Mouse (Mus musculus) embryonic facial prominence, embryonic 11.5 days (tissue): Measurements from ENCODE around the gene Patl1. TPM values are rescaled to one million over a fixed set of nuclear protein-coding genes. Genes with fewer than 3 reads are reported as not detected.
A peak's percentile ranks its signal among the peaks of the same experiment; 100 is the strongest.
"Not testable (repeated sequence)": the region's sequence is repeated elsewhere in the genome, so short reads cannot be mapped to it uniquely, and the experiment has no call there.

Experiments
- ATAC-seq: fragments of 200-750 bp; cut with Nextera tagmentation; replicated peaks from 2 replicates; pipeline ENCODE4 v1.8.0; 2017; ENCODE audit warnings: low read depth; ENCODE audit not compliant: insufficient number of reproducible peaks, low FRiP score, low TSS enrichment
- DNase-seq: peaks from one replicate; pipeline ENCODE4 v3.0.0-alpha.2; 2015; ENCODE audit warnings: low spot score
- H3K27ac ChIP-seq: fragments of 300-500 bp; sonication (generic); replicated peaks from 2 replicates; pipeline ENCODE4 v1.5.1; 2014; ENCODE audit warnings: mild to moderate bottlenecking, low read depth, low read length, control low read depth
- H3K27me3 ChIP-seq: fragments of 300-500 bp; sonication (generic); 2 replicates; pipeline ENCODE4 v1.6.1; 2014; ENCODE audit warnings: mild to moderate bottlenecking, low read length, moderate library complexity, mixed read lengths; ENCODE audit not compliant: control insufficient read depth, insufficient read depth
- H3K36me3 ChIP-seq: fragments of 300-500 bp; sonication (generic); replicated peaks from 2 replicates; pipeline ENCODE4 v1.6.1; 2014; ENCODE audit warnings: low read depth, mild to moderate bottlenecking, low read length, moderate library complexity, mixed read lengths; ENCODE audit not compliant: control insufficient read depth, insufficient read depth
- H3K4me1 ChIP-seq: fragments of 300-500 bp; sonication (generic); 2 replicates; pipeline ENCODE4 v1.6.1; 2014; ENCODE audit warnings: low read length, mixed read lengths; ENCODE audit not compliant: control insufficient read depth, insufficient read depth
- H3K4me2 ChIP-seq: fragments of 300-500 bp; sonication (generic); 2 replicates; pipeline ENCODE4 v1.6.1; 2014; ENCODE audit warnings: low read depth, mild to moderate bottlenecking, control low read depth, low read length, moderate library complexity
- H3K4me3 ChIP-seq: fragments of 300-500 bp; sonication (generic); 2 replicates; pipeline ENCODE4 v1.5.1; 2014; ENCODE audit warnings: low read depth, low read length, control low read depth
- H3K9ac ChIP-seq: fragments of 300-500 bp; sonication (generic); replicated peaks from 2 replicates; pipeline ENCODE4 v1.6.1; 2014; ENCODE audit warnings: mild to moderate bottlenecking, control low read depth, low read length
- H3K9me3 ChIP-seq: fragments of 300-500 bp; sonication (generic); replicated peaks from 2 replicates; pipeline ENCODE4 v1.6.1; 2016; ENCODE audit warnings: mild to moderate bottlenecking, low read length, inconsistent platforms, mixed read lengths; ENCODE audit not compliant: control insufficient read depth
- WGBS: fragments of 180-500 bp; shearing (Covaris S2); extraction: QIAGEN DNeasy Blood & Tissue Kit; methylation state at CpG from one replicate; pipeline ENCODE4 v1.1.7; 2014; 5-methylcytosine and 5-hydroxymethylcytosine counted together
- polyA plus RNA-seq: library from polyadenylated mRNA; unstranded; fragments of >200 nt; fragmentation: Nextera tagmentation; extraction: Ambion mirVana; gene quantifications from 2 replicates; pipeline ENCODE4 v1.2.1, GENCODE M21; 2014

Patl1 gene
- polyA plus RNA-seq, 1 experiment from 2014 or later = 27.9 TPM

GRCm38 (mm10) chr19:11915804-11916203 is 3.6 kb downstream of the Patl1 start:
- DNase-seq = peak; percentile 6
- Histone ChIP-seq H3K4me3 (no peak overlapping the region), H3K9ac (no peak overlapping the region), H3K27ac (no peak overlapping the region), H3K4me1 (no peaks in the 10 kb centered on the region), H3K36me3 (no peaks in the 10 kb centered on the region; the same call in 1 of the 2 replicates), H3K4me2 (no peak overlapping the region), H3K9me3 (no peaks in the 10 kb centered on the region), H3K27me3 (no peaks in the 10 kb centered on the region)
- 77% methylated on average over 2 of the region's 2 CpGs for WGBS
- no peak for ATAC-seq

DNA sequence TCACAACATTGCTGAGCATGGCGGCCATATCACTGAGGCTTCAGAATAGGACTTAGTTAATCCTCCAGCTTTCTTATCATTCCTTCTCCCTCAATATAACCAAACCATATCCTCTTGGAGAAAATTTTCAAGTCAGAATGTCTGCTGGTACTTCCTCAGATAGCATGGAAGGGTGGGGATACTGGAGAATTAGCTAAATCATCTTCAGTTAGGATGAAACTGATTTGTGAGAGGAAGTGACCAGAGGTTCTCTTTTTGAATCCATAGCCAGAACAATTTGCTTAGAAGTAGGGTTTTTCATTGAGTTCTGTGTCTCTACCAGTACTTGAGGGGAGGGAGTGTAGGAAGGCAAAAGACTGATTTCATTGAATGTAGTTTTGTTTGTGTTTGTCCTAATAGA is 9.9 kb downstream of the Patl1 start:
- H3K4me3 ChIP-seq = no peak overlapping the region
- no peaks in the 10 kb centered on the region for H3K4me1 ChIP-seq
- no peak overlapping the region for H3K27ac ChIP-seq
- ATAC-seq = no peak
- H3K4me2 ChIP-seq = no peak overlapping the region
- peaks cover 3% of the 10 kb centered on the region for H3K36me3 ChIP-seq
- no peaks in the 10 kb centered on the region for H3K27me3 ChIP-seq
- H3K9ac ChIP-seq = no peak overlapping the region
- WGBS = 90% methylated on average over 1 of the region's 1 CpGs
- DNase-seq = no peak
- no peaks in the 10 kb centered on the region for H3K9me3 ChIP-seq

- not testable (repeated sequence) for H3K4me3 ChIP-seq, H3K4me2 ChIP-seq, H3K27ac ChIP-seq, H3K36me3 ChIP-seq, DNase-seq, H3K9me3 ChIP-seq, H3K9ac ChIP-seq, H3K27me3 ChIP-seq, ATAC-seq, H3K4me1 ChIP-seq
- 99% methylated on average over 2 of the region's 2 CpGs for WGBS
Observed at GRCm38 (mm10) chr19:11922515-11922914, 10.3 kb downstream of the Patl1 start.

GRCm38 (mm10) chr19:11926380-11926779 is 14.2 kb downstream of the Patl1 start:
- H3K36me3 ChIP-seq = peaks cover 3% of the 10 kb centered on the region

GRCm38 (mm10) chr19:11928025-11928748 is 16.0 kb downstream of the Patl1 start:
- peaks cover 8% of the 10 kb centered on the region for H3K36me3 ChIP-seq

More at GRCm38 (mm10) chr19:11926380-11926779, 14.2 kb downstream of the Patl1 start:
- H3K27me3 ChIP-seq = no peaks in the 10 kb centered on the region
- 88% methylated on average over 2 of the region's 2 CpGs for WGBS
- no peaks in the 10 kb centered on the region for H3K9me3 ChIP-seq
- no peak overlapping the region for H3K4me3 ChIP-seq
- no peak for ATAC-seq
- no peak for DNase-seq
- H3K27ac ChIP-seq = no peak overlapping the region
- no peaks in the 10 kb centered on the region for H3K4me1 ChIP-seq
- no peak overlapping the region for H3K4me2 ChIP-seq
- H3K9ac ChIP-seq = no peak overlapping the region

DNA sequence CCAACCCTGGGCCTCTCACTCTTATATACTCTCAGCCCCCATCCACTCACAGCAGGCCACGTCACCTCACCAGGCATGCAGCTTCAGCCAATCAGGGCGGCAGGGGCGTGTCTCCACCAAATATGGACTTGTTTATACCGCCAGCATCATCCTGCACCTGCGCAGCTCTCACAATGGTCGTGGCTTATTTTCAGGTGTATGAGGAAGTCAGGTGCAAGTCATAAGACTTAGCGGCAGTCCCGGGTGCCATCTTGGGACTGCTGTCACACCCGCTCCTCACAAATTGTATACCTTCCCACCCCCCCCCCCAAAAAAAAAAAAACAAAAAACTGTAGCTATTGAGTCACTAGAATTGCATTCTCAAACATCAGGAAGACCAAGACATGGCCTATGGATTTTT is 34.3 kb downstream of the Patl1 start:
- not testable (repeated sequence) for H3K4me2 ChIP-seq, H3K27ac ChIP-seq, H3K9me3 ChIP-seq, ATAC-seq, DNase-seq, H3K4me3 ChIP-seq, H3K4me1 ChIP-seq, H3K9ac ChIP-seq, H3K27me3 ChIP-seq, H3K36me3 ChIP-seq
- 93% methylated on average over 9 of the region's 9 CpGs for WGBS

More at GRCm38 (mm10) chr19:11928025-11928748, 16.0 kb downstream of the Patl1 start:
- DNase-seq = no peak
- Histone ChIP-seq H3K4me3 (no peak overlapping the region), H3K4me2 (no peak overlapping the region), H3K4me1 (no peaks in the 10 kb centered on the region), H3K9ac (no peak overlapping the region), H3K27ac (no peak overlapping the region), H3K27me3 (no peaks in the 10 kb centered on the region), H3K9me3 (no peaks in the 10 kb centered on the region)
- WGBS = 88% methylated on average over 4 of the region's 4 CpGs
- ATAC-seq = no peak

GRCm38 (mm10) chr19:11949878-11950277 is 37.7 kb downstream of the Patl1 start:
- Histone ChIP-seq H3K4me2 (no peak overlapping the region), H3K36me3 (no peaks in the 10 kb centered on the region; the same call in 1 of the 2 replicates), H3K4me1 (no peaks in the 10 kb centered on the region), H3K4me3 (no peak overlapping the region), H3K9me3 (no peaks in the 10 kb centered on the region), H3K9ac (no peak overlapping the region), H3K27me3 (no peaks in the 10 kb centered on the region), H3K27ac (no peak overlapping the region)
- ATAC-seq (no peak), DNase-seq (no peak)
- WGBS = 65% methylated on average over 1 of the region's 1 CpGs

DNA sequence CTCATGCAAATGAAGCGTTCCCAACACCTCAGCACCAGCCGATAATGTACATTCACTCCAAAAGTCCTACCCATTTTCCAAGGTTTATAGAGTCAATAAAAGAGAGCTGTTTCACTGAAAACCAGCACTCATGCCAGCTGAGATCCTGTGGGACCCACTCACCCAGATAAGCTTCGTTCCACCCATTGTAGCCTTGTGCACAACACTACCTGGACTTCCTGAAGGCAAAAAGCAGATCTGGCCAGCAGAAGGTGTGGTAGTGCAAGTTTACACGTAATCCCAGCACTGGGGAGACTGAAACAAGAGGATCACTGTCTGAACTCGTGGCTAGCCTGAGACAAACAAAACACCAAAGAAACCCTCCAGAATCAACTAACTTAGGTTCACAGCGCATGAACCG is 38.5 kb downstream of the Patl1 start:
- H3K9me3 ChIP-seq = no peaks in the 10 kb centered on the region
- H3K9ac ChIP-seq = no peak overlapping the region
- no peaks in the 10 kb centered on the region for H3K4me1 ChIP-seq
- H3K4me3 ChIP-seq = no peak overlapping the region
- ATAC-seq (no peak), DNase-seq (no peak)
- H3K4me2 ChIP-seq = no peak overlapping the region
- no peaks in the 10 kb centered on the region for H3K27me3 ChIP-seq
- 75% methylated on average over 7 of the region's 7 CpGs for WGBS
- no peaks in the 10 kb centered on the region; the same call in 1 of the 2 replicates for H3K36me3 ChIP-seq
- H3K27ac ChIP-seq = no peak overlapping the region
